Mouse (Mus musculus): Measurements from ENCODE around the gene Neo1.

Gene Neo1

GRCm38 (mm10) chr9:58859080-58859635 lies 177.1 kb downstream of the Neo1 start:
- no peak for DNase-seq (ENCODE audit: low spot score in 2 of 2)

GRCm38 (mm10) chr9:58854931-58855330 lies 181.3 kb downstream of the Neo1 start:
- DNase-seq (ENCODE audit: low spot score in 2 of 2), result no peak

- no peak for DNase-seq (ENCODE audit: low spot score in 2 of 2)
Observed at GRCm38 (mm10) chr9:58849576-58850315, 186.5 kb downstream of the Neo1 start.

- no peak for DNase-seq (ENCODE audit: low spot score in 2 of 2)
Observed at GRCm38 (mm10) chr9:58847676-58848075, 188.6 kb downstream of the Neo1 start.

GRCm38 (mm10) chr9:58847008-58847407 lies 189.2 kb downstream of the Neo1 start:
- DNase-seq (ENCODE audit: low spot score in 2 of 2), result no peak

- DNase-seq (ENCODE audit: low spot score in 2 of 2), result no peak
Observed at GRCm38 (mm10) chr9:58844597-58844996, 191.6 kb downstream of the Neo1 start.

GRCm38 (mm10) chr9:58841655-58842054 lies 194.6 kb downstream of the Neo1 start:
- peak; percentile 11 to 63 for DNase-seq (ENCODE audit: low spot score in 2 of 2)

- DNase-seq (ENCODE audit: low spot score in 2 of 2), result no peak
Observed at GRCm38 (mm10) chr9:58838504-58838903, 197.7 kb downstream of the Neo1 start.

GRCm38 (mm10) chr9:58837174-58837573 lies 199.1 kb downstream of the Neo1 start:
- DNase-seq (ENCODE audit: low spot score in 2 of 2), result no peak

- no peak for DNase-seq (ENCODE audit: low spot score in 2 of 2)
Observed at GRCm38 (mm10) chr9:58832939-58833338, 203.3 kb downstream of the Neo1 start.

GRCm38 (mm10) chr9:58829627-58830026 lies 206.6 kb downstream of the Neo1 start:
- DNase-seq (ENCODE audit: low spot score in 2 of 2), result no peak
